Mouse (Mus musculus) gastrocnemius, postnatal 14 days (tissue): Measurements from ENCODE around the gene Ube2c. TPM values are rescaled to one million over a fixed set of nuclear protein-coding genes. Genes with fewer than 3 reads are reported as not detected.
A peak's percentile ranks its signal among the peaks of the same experiment; 100 is the strongest.

Experiments
- DNase-seq: peaks from one replicate; pipeline ENCODE4 v3.0.0; 2021; ENCODE audit warnings: mixed read lengths
- intact Hi-C: fragments of 180-260 bp; cut with DNase I; formaldehyde crosslinking; loops from one replicate; pipeline ENCODE4 v1.15.1; 2025; ENCODE audit warnings: low total_unique reads
- total RNA-seq, 2 experiments: library from RNA; stranded (reverse); gene quantifications; 2 replicates each; pipeline ENCODE4 v1.2.3; 2021

The Ube2c gene
- total RNA-seq, 2 experiments from 2014 or later: 6.9 to 8.1 TPM

GRCm38 (mm10) chr2:164760059-164760833 is 9.5 kb upstream of the Ube2c start:
- no peak for DNase-seq
- intact Hi-C loops: no loop called here

- intact Hi-C loops: no loop called here
- DNase-seq: no peak
These were observed 8.2 kb upstream of the Ube2c start for GRCm38 (mm10) chr2:164761502-164761901.

DNA sequence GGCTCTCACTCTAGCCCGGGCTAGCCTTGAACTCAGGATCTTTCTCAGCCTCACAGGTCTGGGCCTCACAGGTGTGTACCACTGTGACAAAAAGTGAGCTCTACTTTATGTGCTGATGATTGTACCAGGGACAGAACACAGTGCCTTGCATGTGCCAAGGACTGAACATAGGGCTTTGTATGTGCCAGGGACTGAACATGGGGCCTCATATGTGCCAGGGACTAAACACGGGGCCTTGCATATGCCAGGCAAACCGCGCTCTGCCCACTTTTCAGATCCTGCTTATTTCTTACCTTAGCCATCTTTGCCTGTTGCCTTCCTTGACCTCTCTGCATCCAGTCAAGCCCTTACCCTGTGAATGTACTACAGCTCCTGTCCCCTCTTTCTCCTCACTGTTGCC is 7.7 kb upstream of the Ube2c start:
- intact Hi-C loops: no loop called here
- no peak for DNase-seq

DNA sequence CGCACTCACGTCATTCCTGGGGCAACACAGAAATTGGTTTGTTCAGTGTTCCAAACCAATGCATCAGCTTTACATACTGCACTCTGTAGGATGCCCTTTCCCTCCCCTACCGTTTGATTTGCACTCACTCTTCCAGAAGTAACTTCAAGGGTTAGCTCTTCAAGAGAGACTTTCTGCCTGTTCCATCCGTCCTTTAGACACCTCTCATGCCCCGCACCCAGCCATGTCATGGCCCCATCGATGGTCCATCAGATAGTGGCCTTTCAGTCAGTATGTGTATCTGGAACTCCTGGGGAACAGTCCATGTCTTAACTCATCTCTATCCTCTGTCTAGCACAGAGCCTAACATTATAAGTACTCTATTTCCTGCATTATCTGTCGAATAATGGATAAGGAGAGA is 7.1 kb upstream of the Ube2c start:
- no peak for DNase-seq
- intact Hi-C loops: no loop called here

GRCm38 (mm10) chr2:164765841-164766240 is 3.9 kb upstream of the Ube2c start:
- intact Hi-C loops: no loop called here
- DNase-seq: no peak

GRCm38 (mm10) chr2:164767812-164768540 is 1.7 kb upstream of the Ube2c start:
- intact Hi-C loops: no loop called here
- no peak for DNase-seq

DNA sequence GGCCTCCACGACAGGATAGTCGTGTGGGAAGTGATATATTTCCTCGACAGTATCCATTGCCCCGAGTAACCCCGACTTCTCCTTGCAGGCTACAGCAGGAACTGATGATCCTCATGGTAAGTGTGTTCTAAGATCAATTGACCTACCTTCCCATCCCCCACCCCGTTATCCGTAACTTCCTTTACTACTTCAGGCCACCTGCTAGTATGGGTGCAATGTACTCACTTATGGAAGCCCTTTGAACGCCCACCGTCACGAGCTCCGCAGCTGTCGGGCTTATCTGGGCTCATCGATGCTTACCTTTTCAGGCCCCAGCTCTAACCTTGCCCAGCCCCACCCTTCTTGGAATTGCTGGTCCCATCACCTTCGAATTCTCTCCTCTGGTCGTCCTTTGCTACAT is 581 bp downstream of the Ube2c start:
- intact Hi-C loops: no loop called here
- DNase-seq: no peak

DNA sequence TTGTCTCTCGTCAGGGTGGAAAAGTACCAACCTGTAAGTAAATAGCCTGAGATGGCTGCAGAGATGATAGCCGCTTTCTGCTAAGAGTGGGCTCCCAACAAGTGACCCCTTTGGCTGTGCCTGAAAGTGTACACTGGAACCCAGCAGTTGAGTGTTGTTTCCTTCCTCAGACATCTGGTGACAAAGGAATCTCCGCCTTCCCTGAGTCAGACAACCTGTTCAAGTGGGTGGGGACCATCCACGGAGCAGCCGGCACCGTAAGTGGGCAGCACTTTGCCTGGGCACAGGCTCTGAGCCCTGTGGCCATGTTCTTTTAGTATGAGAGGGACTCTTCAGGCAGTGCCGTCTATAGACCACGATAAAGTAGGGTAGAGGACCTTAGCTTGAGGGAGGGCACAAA is 1.4 kb downstream of the Ube2c start:
- no peak for DNase-seq

GRCm38 (mm10) chr2:164773229-164773988 is 3.7 kb downstream of the Ube2c start:
- DNase-seq: no peak

More for the DNA sequence above, 1.4 kb downstream of the Ube2c start:
- intact Hi-C loops: no loop called here

GRCm38 (mm10) chr2:164773989-164774364 is 4.3 kb downstream of the Ube2c start:
- no peak for DNase-seq
- intact Hi-C loops: no loop called here

More at GRCm38 (mm10) chr2:164773229-164773988, 3.7 kb downstream of the Ube2c start:
- intact Hi-C loops: no loop called here

- intact Hi-C loops: no loop called here
- no peak for DNase-seq
These were observed 6.4 kb downstream of the Ube2c start for GRCm38 (mm10) chr2:164776130-164776529.

DNA sequence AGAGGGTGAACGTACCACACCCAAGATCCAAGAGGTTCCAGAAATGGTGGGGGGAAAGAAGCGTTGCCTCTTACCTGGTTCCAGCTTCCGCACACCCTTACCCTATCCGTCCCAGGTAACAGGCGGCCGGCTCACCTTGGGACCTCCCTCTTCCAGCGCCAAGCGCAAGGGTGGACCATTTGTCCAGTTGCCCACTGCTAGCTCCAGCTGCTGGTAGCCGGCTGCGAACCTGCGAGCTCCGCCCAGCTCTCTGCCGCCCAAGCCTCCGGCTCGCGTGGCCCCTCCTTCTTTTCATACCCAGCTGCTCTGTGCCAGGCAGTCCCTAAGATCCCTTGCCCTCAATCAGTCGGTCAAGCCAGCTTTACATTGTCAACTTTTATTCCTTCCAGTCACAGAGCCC is 7.1 kb downstream of the Ube2c start:
- no peak for DNase-seq
- intact Hi-C loops: no loop called here

GRCm38 (mm10) chr2:164777246-164778014 is 7.7 kb downstream of the Ube2c start:
- intact Hi-C loops: no loop called here
- no peak for DNase-seq

GRCm38 (mm10) chr2:164778015-164778287 is 8.3 kb downstream of the Ube2c start:
- no peak for DNase-seq
- intact Hi-C loops: no loop called here

- intact Hi-C loops: no loop called here
- peak; percentile 70 for DNase-seq
These were observed 9.1 kb downstream of the Ube2c start for GRCm38 (mm10) chr2:164778809-164779208.

GRCm38 (mm10) chr2:164779481-164780086 is 9.9 kb downstream of the Ube2c start, which contains the start of gene Tnnc2:
Tnnc2 (minus strand) TSS chr2:164779967.
- intact Hi-C loops: no loop called here
- peak; percentile 68 for DNase-seq

GRCm38 (mm10) chr2:164781876-164782275 is 12.2 kb downstream of the Ube2c start:
- DNase-seq: peak; percentile 69
- intact Hi-C loops: no loop called here

DNA sequence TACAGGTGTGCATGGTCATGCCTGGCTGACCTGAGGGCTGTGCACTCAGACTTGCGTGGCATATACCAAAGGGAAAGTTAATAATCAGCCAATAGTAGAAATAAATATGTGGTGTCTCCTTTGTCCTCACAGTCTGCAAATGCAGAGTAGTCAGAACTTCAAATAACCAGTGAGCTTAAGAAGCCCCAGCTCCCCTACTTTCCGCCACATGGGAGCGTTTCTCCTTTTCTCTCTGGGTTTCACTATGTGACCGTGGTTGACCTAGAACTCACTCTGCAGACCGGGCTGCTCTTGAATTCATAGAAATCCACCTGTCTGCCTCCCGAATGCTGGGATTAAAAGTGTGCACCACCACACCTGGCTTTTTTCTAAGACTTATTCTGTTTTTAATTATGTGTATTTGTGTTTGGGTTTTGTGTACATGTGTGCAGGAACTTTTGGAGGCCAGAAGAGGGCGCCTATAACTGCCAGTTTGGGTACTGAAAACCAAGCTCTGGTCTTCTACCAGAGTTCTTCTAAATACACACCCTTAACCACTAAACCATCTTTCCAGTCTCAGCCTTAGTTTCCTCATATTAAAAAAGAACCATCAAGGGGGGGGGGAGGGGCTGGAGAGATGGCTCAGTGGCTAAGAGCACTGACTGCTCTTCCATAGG is 14.4 kb downstream of the Ube2c start:
- DNase-seq: no peak
- intact Hi-C loops: no loop called here

DNA sequence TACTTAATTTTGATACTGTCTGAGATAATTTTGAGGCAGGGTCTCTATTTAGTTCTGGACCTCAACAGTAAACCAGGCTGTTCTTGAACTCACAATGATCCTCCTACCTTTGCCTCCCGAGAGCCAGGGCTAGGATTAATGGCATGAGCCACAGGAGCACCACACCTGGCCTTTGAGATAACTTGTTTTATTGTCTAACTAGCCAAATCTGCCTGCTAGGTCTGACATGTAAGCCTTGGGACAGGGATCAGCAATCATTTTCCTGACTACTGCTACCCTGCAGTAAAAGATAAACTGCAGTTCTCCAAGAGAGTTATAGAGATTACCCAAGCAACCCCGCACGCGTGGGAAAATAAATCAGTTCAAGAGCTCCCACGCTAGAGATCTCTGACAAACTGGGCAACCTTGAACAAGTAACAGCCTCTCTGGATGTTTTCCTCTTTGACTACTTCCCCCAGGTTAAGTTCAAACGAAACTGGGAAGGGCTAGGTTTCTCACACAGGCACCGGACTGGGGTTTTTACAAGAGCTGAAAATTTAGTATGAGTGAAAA is 15.2 kb downstream of the Ube2c start:
- DNase-seq: no peak
- intact Hi-C loops: no loop called here
